Mouse (Mus musculus) liver, postnatal 0 days (tissue): Measurements from ENCODE around the gene Dhodh.

Experiments used
- CTCF ChIP-seq: sonication (generic); IDR thresholded peaks from 2 replicates; pipeline ENCODE4 v1.5.1; 2016; ENCODE audit warnings: antibody characterized with exemption, low read depth
- EP300 ChIP-seq: IDR thresholded peaks from 2 replicates; pipeline ENCODE4 v1.6.1; 2016; ENCODE audit warnings: antibody characterized with exemption, low read depth, mild to moderate bottlenecking

- TF ChIP-seq CTCF (no peak), EP300 (no peak)
Measured at GRCm38 (mm10) chr8:109647331-109647730, 38.9 kb upstream of the Dhodh start.
